Mouse (Mus musculus) lung, adult 2 months (tissue): ENCODE measurements around the gene Zfp28. TPM values are rescaled to one million over a fixed set of nuclear protein-coding genes. Genes with fewer than 3 reads are reported as not detected.

ENCODE experiments used
- DNase-seq: peaks from one replicate; pipeline ENCODE4 v3.0.0; 2022
- H3K4me1 ChIP-seq: fragments of 200-500 bp; 2 replicates; pipeline ENCODE4 v1.6.1; 2011; ENCODE audit warnings: low read length; ENCODE audit not compliant: control insufficient read depth, insufficient read depth
- H3K4me3 ChIP-seq: fragments of 200-500 bp; replicated peaks from 2 replicates; pipeline ENCODE3; 2011; ENCODE audit warnings: low read depth, mild to moderate bottlenecking, control low read depth, low read length; ENCODE audit errors: extremely low read depth
- CTCF ChIP-seq: fragments of 200-500 bp; IDR thresholded peaks from 2 replicates; pipeline ENCODE4 v1.5.1; 2011; ENCODE audit warnings: mild to moderate bottlenecking, low read length, control low read depth; ENCODE audit not compliant: insufficient read depth
- POLR2A ChIP-seq: fragments of 200-500 bp; IDR thresholded peaks from 2 replicates; pipeline ENCODE4 v1.6.1; 2011; ENCODE audit warnings: low read depth, mild to moderate bottlenecking, control low read depth, low read length, borderline replicate concordance; ENCODE audit errors: extremely low read depth
- WGBS: fragments of 180-500 bp; shearing (Covaris S2); methylation state at CpG from one replicate; pipeline ENCODE4 v1.1.7; 2018; 5-methylcytosine and 5-hydroxymethylcytosine counted together
- polyA plus RNA-seq: library from polyadenylated mRNA; depleted of rRNA; stranded (reverse); fragments of >200 nt; gene quantifications from 2 replicates; pipeline ENCODE4 v1.2.3, GENCODE M21; 2012; rRNA removed

Zfp28 gene
- polyA plus RNA-seq, 1 experiment: 3.9 TPM

GRCm38 (mm10) chr7:6441173-6441572, 58.1 kb downstream of the Zfp28 start:
- DNase-seq: no peak
- H3K4me1 ChIP-seq: no peaks in the 10 kb centered on the region
- TF ChIP-seq CTCF: no peak
- no peak for TF ChIP-seq POLR2A
- WGBS: 55% methylated on average over 2 of the region's 2 CpGs
- H3K4me3 ChIP-seq: no peak overlapping the region

Other genes with a start within 250 kb of the Zfp28 start
- 38.4 and 44.0 TPM in 2 replicates for gene Zfp787, start 227.3 kb upstream of the Zfp28 start, polyA plus RNA-seq
- 35.2 and 36.7 TPM in 2 replicates for gene Zfp444, start 211.1 kb upstream of the Zfp28 start, polyA plus RNA-seq
- not detected in 2 replicates for gene Galp, start 186.2 kb upstream of the Zfp28 start, polyA plus RNA-seq
- not detected in 2 replicates for gene Zscan5b, start 161.0 kb upstream of the Zfp28 start, polyA plus RNA-seq
- gene Epp13, start 130.6 kb upstream of the Zfp28 start, polyA plus RNA-seq: not detected in 2 replicates
- 0.45 and 1.1 TPM in 2 replicates for gene Zfp667, start 96.7 kb upstream of the Zfp28 start, polyA plus RNA-seq
- 0.42 and 0.76 TPM in 2 replicates for gene Zfp583, start 52.0 kb upstream of the Zfp28 start, polyA plus RNA-seq
- 0.07 and 0.21 TPM in 2 replicates for gene Gm3854, start 39.5 kb upstream of the Zfp28 start, polyA plus RNA-seq
- 0.35 and 0.59 TPM in 2 replicates for gene Zfp78, start 20.0 kb upstream of the Zfp28 start, polyA plus RNA-seq
- not detected in 2 replicates for gene Smim17, start 15.4 kb downstream of the Zfp28 start, polyA plus RNA-seq
- gene Gm20715, start 27.0 kb downstream of the Zfp28 start, polyA plus RNA-seq: 0.03 TPM in 1 of 2 replicates, not detected in the other
- not detected in 2 replicates for gene Olfr1344, start 55.4 kb downstream of the Zfp28 start, polyA plus RNA-seq
- not detected in 2 replicates for gene Olfr1336, start 72.9 kb downstream of the Zfp28 start, polyA plus RNA-seq
- not detected in 2 replicates for gene Olfr1346, start 83.8 kb downstream of the Zfp28 start, polyA plus RNA-seq
- not detected in 2 replicates for gene Olfr5, start 103.6 kb downstream of the Zfp28 start, polyA plus RNA-seq
- not detected in 2 replicates for gene Olfr1347, start 116.5 kb downstream of the Zfp28 start, polyA plus RNA-seq
- not detected in 2 replicates for gene Olfr1348, start 125.5 kb downstream of the Zfp28 start, polyA plus RNA-seq
- not detected in 2 replicates for gene Olfr1349, start 139.7 kb downstream of the Zfp28 start, polyA plus RNA-seq
- not detected in 2 replicates for gene Olfr1350, start 181.5 kb downstream of the Zfp28 start, polyA plus RNA-seq